Mouse (Mus musculus): ENCODE data around the gene Cyct. TPM values are rescaled to one million over a fixed set of nuclear protein-coding genes. Genes with fewer than 3 reads are reported as not detected.

Gene Cyct
- polyA plus RNA-seq, 1 experiment from 2014 or later = not detected

DNA sequence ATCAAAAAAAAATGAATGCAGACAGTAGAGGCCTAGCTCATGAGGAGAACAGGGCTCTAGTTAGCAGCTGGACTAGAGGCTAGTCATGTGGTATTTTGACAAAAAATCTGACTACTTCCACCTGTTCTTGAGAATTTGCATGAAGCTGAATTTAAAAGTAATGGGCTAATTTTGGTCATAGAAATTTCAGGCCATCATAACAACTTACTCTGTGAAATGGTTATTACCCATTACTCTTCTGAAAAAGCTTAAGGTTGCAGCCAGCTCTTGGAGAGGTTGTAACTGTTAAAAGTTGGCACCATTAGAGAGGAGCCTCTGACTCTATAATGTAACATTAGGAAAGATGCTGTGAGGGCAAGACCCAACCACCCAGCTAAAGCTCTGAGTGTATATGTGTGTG is 26.3 kb upstream of the Cyct start:
- H3K27me3 ChIP-seq (ENCODE audit: control insufficient read depth, insufficient read depth, low read length) = no peaks in the 10 kb centered on the region
- H3K36me3 ChIP-seq (ENCODE audit: control insufficient read depth, insufficient read depth, low read length) = peaks cover 54% of the 10 kb centered on the region
- ATAC-seq (ENCODE audit: insufficient number of reproducible peaks, insufficient read depth, low FRiP score, low read depth) = no peak
- no peak overlapping the region for H3K9ac ChIP-seq (ENCODE audit: low read length)
- H3K4me3 ChIP-seq (ENCODE audit: control insufficient read depth in 1 of 2, insufficient read depth in 1 of 2, low read depth in 1 of 2, low read length in 2 of 2) = no peak overlapping the region
- H3K4me2 ChIP-seq (ENCODE audit: low read length) = no peak overlapping the region
- H3K4me1 ChIP-seq (ENCODE audit: control insufficient read depth in 2 of 2, insufficient read depth in 2 of 2, low read length in 2 of 2) = no peaks in the 10 kb centered on the region
- H3K27ac ChIP-seq (replicated peaks in 1 of 2; ENCODE audit: control insufficient read depth in 1 of 2, insufficient read depth in 1 of 2, low read depth in 2 of 2, low read length in 2 of 2) = no peak overlapping the region
- H3K9me3 ChIP-seq (ENCODE audit: control insufficient read depth, low read length) = no peaks in the 10 kb centered on the region

DNA sequence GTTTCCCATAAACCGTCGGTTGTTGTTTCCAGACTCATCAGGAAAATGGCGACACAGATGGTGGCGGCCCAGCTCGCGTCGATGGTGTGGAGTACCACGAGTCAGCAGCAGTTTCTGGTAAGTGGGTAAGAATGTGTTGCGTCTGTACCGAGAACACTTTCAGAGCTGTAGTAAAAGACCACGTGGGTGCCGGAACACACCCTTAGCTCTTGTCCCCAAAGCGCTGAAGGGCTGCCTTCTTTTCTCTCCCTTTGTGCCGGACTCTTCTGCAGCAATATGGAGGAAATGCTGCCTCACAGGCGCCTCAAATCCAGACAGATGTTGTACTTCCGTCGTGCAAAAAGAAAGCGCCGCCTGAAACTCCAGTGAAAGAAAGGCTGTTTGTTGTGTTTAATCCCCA is 18.4 kb upstream of the Cyct start:
- H3K4me1 ChIP-seq (ENCODE audit: control insufficient read depth in 2 of 2, insufficient read depth in 2 of 2, low read length in 2 of 2) = no peaks in the 10 kb centered on the region
- peaks cover 97% of the 10 kb centered on the region for H3K36me3 ChIP-seq (ENCODE audit: control insufficient read depth, insufficient read depth, low read length)
- H3K9ac ChIP-seq (ENCODE audit: low read length) = no peak overlapping the region
- H3K27me3 ChIP-seq (ENCODE audit: control insufficient read depth, insufficient read depth, low read length) = no peaks in the 10 kb centered on the region
- no peak overlapping the region for H3K4me2 ChIP-seq (ENCODE audit: low read length)
- 91% methylated on average over 19 of the region's 19 CpGs for WGBS
- no peak overlapping the region for H3K27ac ChIP-seq (replicated peaks in 1 of 2; ENCODE audit: control insufficient read depth in 1 of 2, insufficient read depth in 1 of 2, low read depth in 2 of 2, low read length in 2 of 2)
- no peaks in the 10 kb centered on the region for H3K9me3 ChIP-seq (ENCODE audit: control insufficient read depth, low read length)
- ATAC-seq (ENCODE audit: insufficient number of reproducible peaks, insufficient read depth, low FRiP score, low read depth) = no peak
- H3K4me3 ChIP-seq (ENCODE audit: control insufficient read depth in 1 of 2, insufficient read depth in 1 of 2, low read depth in 1 of 2, low read length in 2 of 2) = no peak overlapping the region

DNA sequence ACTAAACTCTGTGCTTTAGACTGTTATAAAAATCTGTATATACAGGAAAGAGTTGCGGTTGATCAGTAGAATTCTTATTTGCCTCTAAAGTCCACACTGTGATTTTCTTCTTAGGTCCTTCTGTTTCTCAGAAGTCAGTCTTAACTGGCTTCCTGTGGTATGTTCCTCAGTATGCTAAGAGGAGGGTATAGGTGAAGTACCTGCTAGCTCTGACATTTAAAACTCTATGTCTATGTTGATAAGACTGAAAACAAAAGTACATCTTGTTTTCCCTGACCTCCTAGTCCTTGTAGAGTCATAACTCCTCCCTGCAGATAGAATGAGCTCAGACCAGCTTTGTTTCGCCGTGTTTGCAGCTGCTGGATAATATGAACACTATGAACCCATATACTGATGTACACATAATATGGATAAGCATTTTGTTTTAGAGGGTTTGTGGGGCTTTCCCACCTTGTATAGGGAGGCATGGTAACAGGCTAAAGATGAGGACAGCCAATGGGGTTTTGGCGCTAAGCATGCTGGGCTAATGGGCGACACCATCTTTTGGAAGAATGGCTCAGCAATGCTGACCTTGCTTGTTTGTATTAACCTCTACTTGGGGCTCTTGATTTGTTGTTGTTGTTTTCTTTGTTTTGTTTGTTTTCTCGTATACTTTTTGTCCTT is 14.4 kb upstream of the Cyct start:
- peaks cover 74% of the 10 kb centered on the region for H3K36me3 ChIP-seq (ENCODE audit: control insufficient read depth, insufficient read depth, low read length)
- no peak overlapping the region for H3K27ac ChIP-seq (replicated peaks in 1 of 2; ENCODE audit: control insufficient read depth in 1 of 2, insufficient read depth in 1 of 2, low read depth in 2 of 2, low read length in 2 of 2)
- H3K27me3 ChIP-seq (ENCODE audit: control insufficient read depth, insufficient read depth, low read length) = no peaks in the 10 kb centered on the region
- no peak overlapping the region for H3K9ac ChIP-seq (ENCODE audit: low read length)
- H3K4me3 ChIP-seq (ENCODE audit: control insufficient read depth in 1 of 2, insufficient read depth in 1 of 2, low read depth in 1 of 2, low read length in 2 of 2) = no peak overlapping the region
- 92% methylated on average over 6 of the region's 6 CpGs for WGBS
- H3K9me3 ChIP-seq (ENCODE audit: control insufficient read depth, low read length) = no peaks in the 10 kb centered on the region
- peaks cover 5 to 19% of the 10 kb centered on the region in 2 experiments; a peak in 3 of 4 replicates for H3K4me1 ChIP-seq (ENCODE audit: control insufficient read depth in 2 of 2, insufficient read depth in 2 of 2, low read length in 2 of 2)
- ATAC-seq (ENCODE audit: insufficient number of reproducible peaks, insufficient read depth, low FRiP score, low read depth) = no peak
- H3K4me2 ChIP-seq (ENCODE audit: low read length) = no peak overlapping the region

DNA sequence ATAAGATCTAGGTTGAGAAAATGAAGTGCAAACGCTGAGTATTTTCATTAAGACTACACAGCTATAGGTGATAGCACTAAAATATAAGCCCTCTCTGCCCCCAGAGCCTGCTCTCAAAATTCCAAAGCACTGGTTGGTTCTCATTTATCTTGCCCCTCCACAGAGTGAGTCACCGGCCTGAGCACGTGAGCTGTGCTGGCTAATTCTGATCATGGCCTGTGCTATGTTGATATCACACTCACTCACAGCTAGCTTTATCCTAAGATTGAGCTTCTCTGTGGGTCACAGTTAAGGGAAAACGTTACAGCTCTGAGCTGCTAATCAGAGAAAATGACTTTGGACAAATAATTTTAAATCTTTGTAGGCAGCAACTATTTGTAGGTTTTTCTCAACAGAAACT is 12.0 kb upstream of the Cyct start:
- 18% methylated on average over 4 of the region's 4 CpGs for WGBS
- H3K4me2 ChIP-seq (ENCODE audit: low read length) = peak overlapping the region; percentile 88
- no peaks in the 10 kb centered on the region for H3K27me3 ChIP-seq (ENCODE audit: control insufficient read depth, insufficient read depth, low read length)
- H3K4me3 ChIP-seq (ENCODE audit: control insufficient read depth in 1 of 2, insufficient read depth in 1 of 2, low read depth in 1 of 2, low read length in 2 of 2) = no peak overlapping the region
- H3K36me3 ChIP-seq (ENCODE audit: control insufficient read depth, insufficient read depth, low read length) = peaks cover 49% of the 10 kb centered on the region
- no peaks in the 10 kb centered on the region for H3K9me3 ChIP-seq (ENCODE audit: control insufficient read depth, low read length)
- ATAC-seq (ENCODE audit: insufficient number of reproducible peaks, insufficient read depth, low FRiP score, low read depth) = peak; percentile 85
- peaks cover 5 to 19% of the 10 kb centered on the region in 2 experiments; a peak in 3 of 4 replicates for H3K4me1 ChIP-seq (ENCODE audit: control insufficient read depth in 2 of 2, insufficient read depth in 2 of 2, low read length in 2 of 2)
- H3K9ac ChIP-seq (ENCODE audit: low read length) = no peak overlapping the region
- peak overlapping the region; percentile 53 to 81; a peak in 3 of 4 replicates for H3K27ac ChIP-seq (replicated peaks in 1 of 2; ENCODE audit: control insufficient read depth in 1 of 2, insufficient read depth in 1 of 2, low read depth in 2 of 2, low read length in 2 of 2)

DNA sequence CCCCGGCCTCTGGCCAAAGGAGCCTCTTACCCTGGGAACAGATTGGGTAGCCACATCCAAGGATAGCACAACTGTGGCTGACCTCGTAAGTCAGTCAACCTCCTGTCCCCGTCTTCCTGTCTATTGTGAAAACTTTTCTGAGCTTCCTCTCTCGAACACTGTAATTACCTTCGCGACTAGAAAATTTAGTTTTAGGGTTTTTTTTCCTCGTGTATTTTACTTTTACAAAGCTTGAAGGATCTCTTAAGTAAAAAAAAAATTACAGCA is 10.3 kb upstream of the Cyct start:
- WGBS = 3% methylated on average over 7 of the region's 7 CpGs
- Histone ChIP-seq H3K9me3 (ENCODE audit: control insufficient read depth, low read length) (no peaks in the 10 kb centered on the region), H3K4me3 (ENCODE audit: control insufficient read depth in 1 of 2, insufficient read depth in 1 of 2, low read depth in 1 of 2, low read length in 2 of 2) (peak overlapping the region; percentile 83 to 85), H3K4me1 (ENCODE audit: control insufficient read depth in 2 of 2, insufficient read depth in 2 of 2, low read length in 2 of 2) (peaks cover 5 to 19% of the 10 kb centered on the region in 2 experiments; a peak in 3 of 4 replicates), H3K27me3 (ENCODE audit: control insufficient read depth, insufficient read depth, low read length) (no peaks in the 10 kb centered on the region), H3K4me2 (ENCODE audit: low read length) (peak overlapping the region; percentile 88), H3K27ac (replicated peaks in 1 of 2; ENCODE audit: control insufficient read depth in 1 of 2, insufficient read depth in 1 of 2, low read depth in 2 of 2, low read length in 2 of 2) (peak overlapping the region in 1 of 2 experiments; percentile 52; a peak in 1 of 4 replicates), H3K9ac (ENCODE audit: low read length) (peak overlapping the region; percentile 86), H3K36me3 (ENCODE audit: control insufficient read depth, insufficient read depth, low read length) (peaks cover 35% of the 10 kb centered on the region)
- ATAC-seq (ENCODE audit: insufficient number of reproducible peaks, insufficient read depth, low FRiP score, low read depth) = no peak

DNA sequence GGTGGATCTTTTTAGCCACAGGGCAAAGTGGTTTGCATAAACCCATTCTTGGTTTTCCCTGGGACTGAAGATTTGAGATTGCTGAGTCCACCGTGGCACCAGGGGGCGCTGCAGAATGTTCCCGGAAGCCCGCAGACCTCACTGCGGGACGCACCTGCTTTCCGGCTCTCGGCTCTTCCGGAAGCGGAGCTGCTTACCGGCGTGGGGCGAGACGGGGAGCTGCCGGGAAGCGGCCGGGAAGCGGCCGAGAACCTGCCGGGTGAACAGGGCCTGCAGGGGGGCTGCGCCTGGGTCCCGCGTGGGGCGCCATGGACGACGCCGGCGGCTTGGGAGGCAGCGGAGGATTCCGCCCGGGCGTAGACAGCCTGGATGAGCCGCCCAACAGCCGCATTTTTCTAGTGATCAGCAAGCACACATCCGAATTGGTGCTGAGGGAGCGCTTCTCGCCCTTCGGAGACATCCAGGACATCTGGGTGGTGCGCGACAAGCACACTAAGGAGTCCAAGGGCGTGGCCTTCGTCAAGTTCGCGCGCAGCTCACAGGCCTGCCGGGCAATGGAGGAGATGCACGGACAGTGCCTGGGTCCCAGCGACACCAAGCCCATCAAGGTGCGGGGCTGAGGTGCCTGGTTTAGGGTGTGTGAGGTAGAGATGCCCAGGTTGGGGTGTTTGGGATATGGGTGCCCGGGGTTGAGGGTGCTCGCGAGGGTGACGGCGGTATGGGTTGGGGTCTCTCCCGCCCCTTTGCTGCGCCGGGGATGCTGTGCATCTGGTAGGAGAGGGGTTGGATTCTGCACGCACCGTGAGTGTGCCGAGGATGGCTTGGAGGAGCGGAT is 9.8 kb upstream of the Cyct start, which contains the start of gene Rbm45:
Gene Rbm45 (plus strand): TSS at position 164 of the 835 bp plus-strand sequence.
- peaks cover 5 to 19% of the 10 kb centered on the region in 2 experiments; a peak in 3 of 4 replicates for H3K4me1 ChIP-seq (ENCODE audit: control insufficient read depth in 2 of 2, insufficient read depth in 2 of 2, low read length in 2 of 2)
- ATAC-seq (ENCODE audit: insufficient number of reproducible peaks, insufficient read depth, low FRiP score, low read depth) = peak; percentile 76
- H3K4me3 ChIP-seq (ENCODE audit: control insufficient read depth in 1 of 2, insufficient read depth in 1 of 2, low read depth in 1 of 2, low read length in 2 of 2) = peak within 1 kb of the TSS; percentile 83 to 85
- peak within 1 kb of the TSS; percentile 86 for H3K9ac ChIP-seq (ENCODE audit: low read length)
- peaks cover 29% of the 10 kb centered on the region for H3K36me3 ChIP-seq (ENCODE audit: control insufficient read depth, insufficient read depth, low read length)
- H3K4me2 ChIP-seq (ENCODE audit: low read length) = peak within 1 kb of the TSS; percentile 88
- H3K27ac ChIP-seq (replicated peaks in 1 of 2; ENCODE audit: control insufficient read depth in 1 of 2, insufficient read depth in 1 of 2, low read depth in 2 of 2, low read length in 2 of 2) = peak within 1 kb of the TSS; percentile 28 to 52; a peak in 3 of 4 replicates
- H3K9me3 ChIP-seq (ENCODE audit: control insufficient read depth, low read length) = no peaks in the 10 kb centered on the region
- WGBS = under 1% methylated on average over 56 of the region's 61 CpGs
- no peaks in the 10 kb centered on the region for H3K27me3 ChIP-seq (ENCODE audit: control insufficient read depth, insufficient read depth, low read length)

DNA sequence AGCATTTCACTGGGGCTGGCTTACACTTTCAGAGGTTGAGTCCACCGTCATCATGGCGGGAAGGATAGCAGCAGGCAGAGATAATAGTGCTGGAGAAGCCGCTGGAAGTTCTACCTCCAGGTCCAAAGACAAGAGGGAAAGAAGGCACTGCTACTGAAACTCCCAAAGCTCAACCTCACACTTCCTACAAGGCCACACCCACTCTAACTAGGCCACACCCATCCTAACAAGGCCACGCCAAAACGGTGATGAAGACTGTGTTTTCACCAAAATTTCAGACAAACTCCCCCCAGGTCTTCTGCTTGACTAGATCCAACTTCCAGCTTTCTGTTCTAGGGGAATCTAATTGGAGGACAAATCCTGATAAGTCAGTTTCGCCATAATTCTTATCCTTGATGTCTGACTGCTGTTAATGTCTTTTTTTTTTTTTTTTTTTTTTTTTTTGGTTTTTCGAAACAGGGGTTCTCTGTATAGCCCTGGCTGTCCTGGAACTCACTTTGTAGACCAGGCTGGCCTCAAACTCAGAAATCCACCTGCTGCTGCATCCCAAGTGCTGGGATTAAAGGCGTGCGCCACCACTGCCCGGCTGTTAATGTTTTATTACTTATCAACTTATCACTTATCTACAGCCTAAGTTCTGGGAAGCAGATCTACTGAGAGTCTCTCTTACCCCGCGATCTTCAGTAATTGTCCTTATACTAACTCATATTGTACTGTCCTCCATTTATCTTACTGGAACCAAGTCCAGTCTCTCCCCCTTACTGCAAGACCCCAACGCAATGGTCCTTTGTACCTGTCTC is 8.8 kb upstream of the Cyct start:
- ATAC-seq (ENCODE audit: insufficient number of reproducible peaks, insufficient read depth, low FRiP score, low read depth) = no peak
- no peaks in the 10 kb centered on the region for H3K27me3 ChIP-seq (ENCODE audit: control insufficient read depth, insufficient read depth, low read length)
- peaks cover 19% of the 10 kb centered on the region for H3K36me3 ChIP-seq (ENCODE audit: control insufficient read depth, insufficient read depth, low read length)
- 62% methylated on average over 13 of the region's 13 CpGs for WGBS
- no peak overlapping the region for H3K9ac ChIP-seq (ENCODE audit: low read length)
- H3K4me2 ChIP-seq (ENCODE audit: low read length) = no peak overlapping the region
- H3K4me1 ChIP-seq (ENCODE audit: control insufficient read depth in 2 of 2, insufficient read depth in 2 of 2, low read length in 2 of 2) = peaks cover 5 to 19% of the 10 kb centered on the region in 2 experiments; a peak in 3 of 4 replicates
- H3K9me3 ChIP-seq (ENCODE audit: control insufficient read depth, low read length) = no peaks in the 10 kb centered on the region
- H3K4me3 ChIP-seq (ENCODE audit: control insufficient read depth in 1 of 2, insufficient read depth in 1 of 2, low read depth in 1 of 2, low read length in 2 of 2) = peak overlapping the region in 1 of 2 experiments; percentile 83; a peak in 1 of 4 replicates
- H3K27ac ChIP-seq (replicated peaks in 1 of 2; ENCODE audit: control insufficient read depth in 1 of 2, insufficient read depth in 1 of 2, low read depth in 2 of 2, low read length in 2 of 2) = no peak overlapping the region

Measured in heart, embryonic 14.5 days (tissue).